Mouse (Mus musculus) gonadal fat pad, adult 2 months (tissue): Measurements from ENCODE around the gene Dynll1. TPM values are rescaled to one million over a fixed set of nuclear protein-coding genes. Genes with fewer than 3 reads are reported as not detected.
"Not testable (repeated sequence)": the region's sequence is repeated elsewhere in the genome, so short reads cannot be mapped to it uniquely, and the experiment has no call there.

Experiments
- DNase-seq: peaks from one replicate; pipeline ENCODE4 v3.0.0-alpha.2; 2012; ENCODE audit warnings: low read depth
- polyA plus RNA-seq: library from polyadenylated mRNA; depleted of rRNA; stranded (reverse); fragments of >200 nt; gene quantifications from 2 replicates; pipeline ENCODE4 v1.2.3, GENCODE M21; 2012

The Dynll1 gene
- polyA plus RNA-seq, 1 experiment: 125 TPM

DNA sequence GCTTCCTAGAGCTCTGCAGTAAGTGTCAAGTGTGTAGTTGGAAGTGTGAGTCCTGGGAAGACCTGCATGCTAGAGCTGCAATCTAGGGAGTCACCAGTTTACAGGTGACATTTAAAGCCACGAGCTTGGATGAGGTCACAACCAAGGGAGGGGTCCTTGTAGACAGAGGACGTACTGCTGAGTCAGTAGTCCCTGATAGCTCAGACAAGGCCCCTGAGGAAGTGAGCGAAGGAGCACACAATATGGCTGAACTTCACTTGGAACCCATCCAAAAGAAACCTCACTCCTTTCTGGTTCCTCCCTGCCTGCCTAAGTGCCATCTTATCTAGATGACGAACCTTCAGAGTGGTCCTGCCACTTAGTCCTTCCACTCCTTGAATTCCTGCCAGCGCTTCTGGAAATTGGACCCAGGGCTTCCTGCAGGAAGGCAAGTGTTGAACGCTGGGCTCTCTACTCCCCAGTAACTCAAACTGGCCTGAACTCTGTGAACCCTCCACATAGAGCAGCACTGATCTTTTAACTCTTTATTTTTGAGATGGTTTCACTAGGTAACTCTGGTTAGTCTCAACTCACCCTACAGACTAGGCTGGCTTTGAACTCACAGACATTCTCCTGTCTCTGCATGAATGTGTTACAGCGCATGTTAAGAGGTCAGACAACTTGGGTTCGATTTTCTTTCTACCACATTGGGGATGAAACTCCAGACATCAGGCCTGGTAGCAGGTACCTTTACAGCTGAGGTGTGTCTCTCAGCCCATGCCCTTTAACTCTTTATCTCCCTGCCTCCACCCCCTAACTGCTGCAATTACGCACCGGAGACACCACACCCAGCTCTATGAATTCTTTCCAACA lies 12.2 kb upstream of the Dynll1 start:
- DNase-seq: no peak

DNA sequence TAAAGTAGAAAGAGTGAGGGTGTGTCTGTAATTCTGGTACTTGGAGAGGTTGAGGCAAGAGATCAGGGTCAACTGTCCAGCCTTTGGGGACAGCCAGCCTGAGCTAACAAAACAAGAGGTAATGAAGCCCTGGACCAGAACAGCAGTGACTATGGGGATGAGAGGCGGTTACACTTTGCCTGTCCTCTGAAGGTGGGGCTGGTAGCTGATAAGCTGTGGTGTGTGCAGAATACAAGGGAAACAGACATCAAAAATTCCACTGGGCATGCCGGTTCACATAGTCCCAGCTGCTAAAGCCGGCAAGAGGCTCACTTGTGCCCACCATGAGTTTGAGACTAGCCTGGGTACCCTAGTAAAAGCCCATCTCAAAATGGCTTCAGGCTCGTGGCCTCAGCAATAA lies 11.6 kb upstream of the Dynll1 start:
- DNase-seq: no peak

DNA sequence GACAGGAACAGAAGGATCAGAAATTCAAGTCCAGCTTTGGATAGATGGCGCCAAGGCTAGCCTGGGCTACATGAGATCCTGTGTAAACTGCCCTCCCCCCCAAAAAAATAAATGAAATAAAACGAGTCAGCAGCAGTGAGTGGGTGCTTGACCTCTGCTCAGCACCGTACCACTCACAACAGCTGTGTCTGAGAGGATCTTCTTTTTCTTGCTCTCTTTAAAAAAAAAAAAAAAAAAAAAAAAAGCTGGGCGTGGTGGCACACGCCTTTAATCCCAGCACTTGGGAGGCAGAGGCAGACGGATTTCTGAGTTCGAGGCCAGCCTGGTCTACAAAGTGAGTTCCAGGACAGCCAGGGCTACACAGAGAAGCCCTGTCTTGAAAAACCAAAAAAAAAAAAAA lies 1.4 kb upstream of the Dynll1 start:
- not testable (repeated sequence) for DNase-seq

DNA sequence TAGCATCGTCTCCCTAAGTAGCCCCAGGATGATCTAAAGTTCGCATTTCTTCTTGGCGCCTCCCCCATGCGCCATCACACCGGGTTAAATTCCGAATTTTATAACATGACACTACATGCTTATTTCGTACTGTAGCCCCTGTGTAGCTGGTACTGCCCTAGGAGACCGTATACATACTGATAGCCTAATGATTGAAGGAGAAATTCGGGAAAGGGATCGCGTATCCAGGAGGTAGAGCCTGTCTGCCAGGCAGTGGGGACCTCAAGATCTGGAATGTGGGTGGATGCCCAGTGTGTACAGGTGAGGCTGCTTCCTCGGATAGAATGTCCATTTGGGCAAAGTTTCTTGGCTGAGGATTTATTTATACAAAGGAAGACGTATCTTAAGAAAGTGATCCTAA lies 816 bp upstream of the Dynll1 start:
- DNase-seq: no peak

DNA sequence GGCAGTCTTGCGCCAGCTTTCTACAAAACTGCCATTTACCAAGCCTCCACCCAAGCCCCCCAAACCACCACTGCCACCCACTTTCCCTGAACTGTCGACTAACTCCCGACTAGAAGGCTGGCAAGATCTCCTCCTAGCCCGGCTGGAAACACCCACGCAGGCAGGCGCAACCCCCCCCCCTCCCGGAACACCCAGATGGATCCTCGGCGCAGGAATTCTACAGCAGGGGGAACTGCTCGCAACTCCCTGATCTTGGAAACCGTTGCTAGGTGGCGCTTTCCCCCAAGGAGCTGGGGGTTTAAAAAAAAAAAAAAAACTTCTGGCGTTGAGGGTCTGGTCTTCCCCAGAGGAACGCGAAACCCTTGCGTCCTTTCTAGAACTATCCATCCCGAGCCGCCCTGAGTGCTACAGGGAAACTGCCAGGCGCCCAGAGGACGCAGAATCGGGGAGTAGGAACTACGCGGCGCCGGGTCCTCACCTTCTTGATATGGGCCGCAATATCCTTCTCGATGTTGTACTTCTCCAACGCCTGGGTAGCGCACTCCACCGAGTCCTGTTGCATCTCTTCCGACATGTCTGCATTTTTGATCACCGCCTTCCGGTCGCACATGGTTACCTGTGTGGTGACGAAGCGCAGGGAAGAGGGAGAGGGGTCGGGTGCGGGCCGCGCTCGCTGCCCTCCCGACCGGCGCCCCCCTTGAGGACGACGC lies 609 bp downstream of the Dynll1 start:
- no peak for DNase-seq

DNA sequence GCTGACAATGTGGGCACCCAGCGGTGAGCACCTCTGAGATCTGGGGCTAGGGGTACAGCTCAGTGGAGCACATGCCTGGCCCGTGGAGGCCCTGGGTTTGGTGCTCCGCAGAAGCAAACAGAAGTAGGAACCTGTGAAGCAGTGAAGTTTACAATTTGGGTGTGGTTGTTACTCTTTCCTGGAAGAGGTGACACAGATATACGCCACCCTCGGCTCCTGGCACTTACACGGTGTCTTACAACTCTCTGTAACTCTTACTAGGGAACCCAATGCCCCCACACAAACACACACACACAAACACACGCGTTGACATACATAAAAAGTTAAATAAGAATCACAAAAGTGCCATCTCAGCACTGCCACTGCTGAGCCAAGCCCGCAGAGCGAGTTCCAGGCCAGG lies 4.5 kb downstream of the Dynll1 start:
- no peak for DNase-seq

DNA sequence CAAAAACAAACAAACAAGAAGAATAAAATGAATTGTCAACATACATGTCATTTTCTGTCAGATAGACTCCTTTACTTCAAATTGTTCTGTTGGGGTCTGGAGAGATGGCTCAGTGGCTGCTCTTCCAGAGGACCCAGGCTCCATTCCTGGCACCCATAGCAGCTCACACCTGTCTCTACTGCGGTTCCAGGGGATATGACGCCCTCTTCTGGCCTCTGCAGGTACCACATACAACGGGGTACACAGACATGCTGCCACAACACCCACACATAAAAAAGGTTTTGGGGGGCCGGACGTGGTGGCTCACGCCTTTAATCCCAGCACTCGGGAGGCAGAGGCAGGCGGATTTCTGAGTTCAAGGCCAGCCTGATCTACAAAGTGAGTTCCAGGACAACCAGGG lies 6.6 kb downstream of the Dynll1 start:
- DNase-seq: no peak

DNA sequence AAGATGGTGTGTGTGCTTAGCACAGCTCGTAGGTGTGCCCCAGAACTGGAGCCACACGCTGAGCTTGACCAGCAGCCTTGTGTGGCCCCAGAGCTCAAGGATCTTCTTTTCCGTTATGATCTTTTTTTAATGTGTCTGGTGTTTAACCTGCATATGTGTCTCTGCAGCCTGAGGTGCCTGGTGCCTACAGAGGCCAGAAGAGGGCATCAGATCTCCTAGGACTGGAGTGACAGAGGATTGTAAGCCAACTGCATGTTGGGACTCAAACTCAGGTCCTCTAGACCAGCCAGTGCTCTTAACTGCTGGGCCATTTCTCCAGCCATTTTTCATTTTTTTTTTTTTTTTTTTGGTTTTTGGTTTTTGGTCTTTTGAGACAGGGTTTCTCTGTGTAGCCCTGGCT lies 16.1 kb downstream of the Dynll1 start:
- no peak for DNase-seq

DNA sequence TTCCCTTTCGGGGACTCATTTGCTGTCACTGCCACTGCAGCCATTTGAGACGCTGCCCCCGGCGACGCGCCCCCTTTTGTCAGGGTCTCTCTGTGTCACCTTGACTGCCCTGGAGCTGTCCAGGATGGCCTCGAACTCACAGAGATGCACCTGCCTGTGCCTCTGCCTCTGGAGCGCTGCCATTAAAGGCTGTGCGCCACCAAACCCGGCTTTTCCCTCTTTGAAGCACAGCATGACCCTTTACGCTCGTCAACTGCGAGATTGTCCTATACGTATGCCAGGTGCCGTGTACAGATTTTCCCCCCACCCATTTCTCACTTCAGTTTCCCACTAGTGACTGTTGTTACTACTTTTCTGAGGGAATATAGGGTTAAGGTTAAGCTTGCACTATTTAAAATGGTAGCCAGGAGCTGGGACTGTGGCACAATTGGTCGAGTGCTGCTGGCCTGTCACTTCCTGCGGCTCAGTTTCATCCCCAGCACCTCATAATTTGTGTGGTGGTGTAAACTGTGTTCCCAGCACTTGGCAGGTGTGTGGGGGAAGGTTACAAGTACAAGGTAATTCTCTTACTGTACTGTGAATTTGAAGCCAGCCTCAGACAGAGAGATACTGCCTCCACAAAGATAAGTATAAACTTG lies 20.6 kb downstream of the Dynll1 start:
- DNase-seq: no peak

DNA sequence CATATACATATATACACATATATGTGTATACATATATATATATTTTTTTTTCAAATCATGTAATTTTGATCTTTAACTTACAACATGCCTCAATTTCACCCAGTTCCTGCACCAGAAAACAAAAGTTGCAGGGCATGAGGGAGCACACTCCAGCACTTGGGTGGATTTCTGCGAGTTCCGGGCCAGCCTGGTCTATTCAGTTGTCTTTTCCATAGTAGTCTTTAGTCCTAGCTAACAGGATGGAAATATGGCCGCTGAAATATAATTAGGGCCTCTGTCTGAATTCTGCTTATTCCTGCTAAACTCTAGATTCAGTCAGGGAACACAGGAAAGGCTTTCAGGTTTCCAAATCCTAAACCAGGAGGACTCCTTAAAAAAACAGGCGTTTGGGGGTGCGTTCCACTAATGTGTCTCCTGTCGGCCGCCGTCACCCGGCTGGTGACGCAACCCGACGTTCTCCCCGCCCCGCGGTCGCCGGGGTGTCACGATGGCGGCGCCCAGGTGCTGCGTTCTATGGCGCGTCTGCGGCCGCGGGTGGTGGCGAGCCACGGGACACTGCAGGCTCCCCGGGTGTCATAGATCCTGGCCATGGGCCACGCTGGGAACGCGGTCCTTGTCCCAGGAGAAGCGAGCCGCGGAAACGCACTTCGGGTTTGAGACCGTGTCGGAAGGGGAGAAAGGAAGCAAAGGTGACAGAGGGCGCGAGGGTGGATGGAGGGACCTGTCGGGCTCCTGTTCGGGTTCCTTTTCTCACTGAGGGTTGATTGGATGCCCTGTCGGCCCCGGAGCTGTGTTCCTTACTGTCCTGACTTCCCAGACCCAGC lies 21.4 kb downstream of the Dynll1 start, which contains the start of gene Coq5:
Coq5 (plus strand) TSS at position 441 of the 824 bp plus-strand sequence.
- DNase-seq: no peak

DNA sequence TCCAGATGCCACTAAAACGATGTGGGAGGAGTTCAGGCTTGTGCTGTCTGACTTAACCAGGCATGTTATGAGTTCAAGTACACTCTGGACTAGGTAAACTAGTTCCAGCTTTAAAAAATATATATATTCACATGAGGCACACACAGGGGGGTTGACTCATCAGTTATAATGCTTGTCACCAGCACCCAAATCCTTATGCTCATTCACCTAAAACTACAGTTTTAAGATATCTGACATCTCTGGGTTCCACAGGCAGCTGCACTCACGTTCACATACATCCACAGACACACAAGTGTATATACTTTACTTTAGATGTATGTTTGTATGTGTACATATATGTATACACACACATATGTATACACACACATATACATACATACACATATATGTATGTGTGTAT lies 22.0 kb downstream of the Dynll1 start:
- no peak for DNase-seq

DNA sequence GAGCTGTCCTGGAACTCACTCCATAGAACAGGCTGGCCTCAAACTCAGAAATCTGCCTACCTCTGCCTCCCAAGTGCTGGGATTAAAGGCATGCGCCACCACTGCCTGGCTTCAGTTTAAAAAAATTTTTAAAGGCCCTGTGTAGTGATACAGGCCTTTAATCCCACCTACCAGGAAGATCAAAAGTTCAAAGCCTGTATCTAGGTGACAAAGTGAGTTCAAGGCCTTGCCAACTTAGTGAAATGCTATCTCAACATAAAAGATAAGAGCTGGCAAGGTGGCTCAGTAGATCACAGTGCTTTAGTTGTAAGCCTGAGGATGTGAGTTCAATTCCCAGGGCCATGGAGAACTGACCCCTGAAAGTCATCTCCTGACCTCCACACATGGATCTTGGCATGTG lies 22.7 kb downstream of the Dynll1 start:
- DNase-seq: no peak

DNA sequence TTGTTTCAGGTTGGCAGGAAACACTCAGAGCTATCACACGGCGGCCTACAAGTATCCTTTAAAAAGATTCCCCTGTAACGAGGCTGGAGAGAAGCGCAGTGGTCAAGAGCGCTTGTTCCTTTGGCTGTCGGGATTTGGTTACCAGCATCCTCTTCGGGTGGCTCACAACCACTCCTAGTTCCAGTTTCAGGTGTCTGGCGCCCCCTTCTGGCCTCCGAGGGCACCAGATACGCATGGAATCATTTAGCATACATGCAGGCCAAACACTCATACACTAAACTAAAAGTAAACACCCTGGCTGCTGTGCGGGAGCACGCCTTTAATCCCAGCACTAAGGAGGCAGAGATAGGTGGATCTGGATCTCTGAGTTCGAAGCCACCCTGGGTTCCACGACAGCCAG lies 24.8 kb downstream of the Dynll1 start:
- DNase-seq: no peak

DNA sequence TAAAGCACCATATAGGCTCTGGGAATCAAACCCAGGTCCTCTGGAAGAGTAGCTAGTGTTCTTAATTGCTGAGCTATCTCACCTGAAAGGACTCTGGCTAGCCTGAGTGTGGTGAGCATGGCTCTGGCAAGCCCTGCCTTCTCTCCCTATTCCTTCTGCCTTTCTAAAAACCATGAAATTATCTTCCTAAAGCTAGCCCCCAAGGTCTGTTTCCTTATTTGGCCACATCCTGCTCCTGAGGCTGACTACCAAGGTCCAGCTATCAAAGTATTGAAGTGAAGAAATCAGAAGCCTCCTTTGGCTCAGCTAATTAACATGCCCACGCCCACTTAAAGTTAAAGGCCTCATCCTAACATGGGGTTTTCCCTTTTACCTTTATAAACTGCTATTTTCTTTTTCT lies 26.0 kb downstream of the Dynll1 start:
- no peak for DNase-seq

DNA sequence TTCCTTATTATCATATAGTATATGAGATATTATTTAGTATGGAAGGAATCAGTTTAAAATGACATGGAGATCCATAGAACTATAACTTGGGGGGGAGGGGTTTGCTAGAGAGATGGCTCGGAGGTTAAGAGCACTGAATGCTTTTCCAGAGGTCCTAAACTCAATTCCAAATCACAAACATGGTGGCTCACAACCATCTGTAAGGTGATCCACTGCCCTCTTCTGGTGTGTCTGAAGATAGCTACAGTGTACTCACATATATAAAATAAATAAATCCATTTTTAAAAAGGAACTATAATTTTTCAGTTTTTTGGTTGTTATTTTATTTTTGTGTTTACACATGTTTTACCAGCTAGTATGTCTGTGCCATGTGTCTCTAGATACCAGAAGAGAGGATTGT lies 26.4 kb downstream of the Dynll1 start:
- no peak for DNase-seq

DNA sequence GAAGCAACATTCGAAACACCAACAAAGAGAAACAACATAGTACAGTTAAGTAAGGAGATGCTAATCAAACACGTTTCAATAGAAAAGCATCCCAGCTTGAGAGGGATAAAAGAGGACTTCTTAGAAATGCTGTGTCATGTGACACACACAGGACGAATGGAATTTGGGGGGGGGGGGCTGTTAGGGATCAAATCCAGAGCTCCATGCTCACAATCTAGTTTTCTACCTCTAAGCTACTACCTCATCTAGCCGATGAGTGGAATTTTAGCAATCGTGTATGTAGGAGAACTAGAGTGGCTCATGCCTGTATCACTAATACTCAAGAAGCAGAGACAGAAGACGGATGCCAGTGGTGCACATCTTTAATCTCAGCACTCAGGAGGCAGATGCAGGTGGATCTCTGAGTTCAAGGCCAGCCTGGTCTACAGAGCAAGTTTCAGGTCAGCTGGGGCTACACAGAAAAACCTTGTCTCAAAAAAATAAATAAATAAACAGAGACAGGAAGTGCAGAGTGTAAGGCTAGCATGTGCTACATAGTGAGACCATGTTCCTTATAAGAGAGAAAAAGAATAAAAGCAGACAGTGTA lies 27.2 kb downstream of the Dynll1 start:
- DNase-seq: no peak

DNA sequence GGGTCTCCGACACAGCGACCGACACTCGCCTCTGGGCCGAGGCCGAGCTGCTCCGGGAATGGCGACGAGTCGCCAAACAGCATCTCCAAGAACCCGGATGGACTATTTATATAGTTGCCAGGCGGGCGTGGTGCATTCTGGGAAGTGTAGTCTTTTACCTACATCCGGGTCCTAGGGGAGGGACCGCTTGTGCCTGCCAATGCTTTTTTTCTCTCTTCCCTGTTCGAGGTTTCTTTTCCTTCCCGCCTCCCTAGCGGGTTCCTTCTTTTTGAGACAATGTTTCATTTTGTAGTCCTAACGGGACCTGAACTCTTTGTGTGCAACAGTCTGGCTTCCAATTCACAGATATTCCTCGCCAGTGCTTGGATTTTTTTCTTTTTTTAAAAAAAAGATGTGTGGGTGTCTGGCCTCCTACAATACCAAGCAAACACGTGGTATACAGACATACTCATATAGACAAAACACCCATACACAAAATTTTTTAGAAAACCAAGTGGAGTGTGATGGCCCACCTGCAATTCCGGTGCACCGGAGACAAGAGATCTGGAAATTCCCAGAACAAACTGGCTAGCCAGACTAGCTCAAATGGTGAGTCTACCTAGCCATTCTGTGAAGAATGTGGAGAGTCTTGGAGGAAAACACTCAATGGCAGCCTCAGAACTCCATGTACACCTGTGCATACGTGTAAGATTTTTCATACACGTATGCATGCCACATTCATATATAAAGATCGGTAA lies 27.8 kb downstream of the Dynll1 start, which contains the start of gene Rnf10:
Rnf10 (minus strand) TSS at position 87 of the 737 bp plus-strand sequence.
- peak; percentile 68 for DNase-seq

DNA sequence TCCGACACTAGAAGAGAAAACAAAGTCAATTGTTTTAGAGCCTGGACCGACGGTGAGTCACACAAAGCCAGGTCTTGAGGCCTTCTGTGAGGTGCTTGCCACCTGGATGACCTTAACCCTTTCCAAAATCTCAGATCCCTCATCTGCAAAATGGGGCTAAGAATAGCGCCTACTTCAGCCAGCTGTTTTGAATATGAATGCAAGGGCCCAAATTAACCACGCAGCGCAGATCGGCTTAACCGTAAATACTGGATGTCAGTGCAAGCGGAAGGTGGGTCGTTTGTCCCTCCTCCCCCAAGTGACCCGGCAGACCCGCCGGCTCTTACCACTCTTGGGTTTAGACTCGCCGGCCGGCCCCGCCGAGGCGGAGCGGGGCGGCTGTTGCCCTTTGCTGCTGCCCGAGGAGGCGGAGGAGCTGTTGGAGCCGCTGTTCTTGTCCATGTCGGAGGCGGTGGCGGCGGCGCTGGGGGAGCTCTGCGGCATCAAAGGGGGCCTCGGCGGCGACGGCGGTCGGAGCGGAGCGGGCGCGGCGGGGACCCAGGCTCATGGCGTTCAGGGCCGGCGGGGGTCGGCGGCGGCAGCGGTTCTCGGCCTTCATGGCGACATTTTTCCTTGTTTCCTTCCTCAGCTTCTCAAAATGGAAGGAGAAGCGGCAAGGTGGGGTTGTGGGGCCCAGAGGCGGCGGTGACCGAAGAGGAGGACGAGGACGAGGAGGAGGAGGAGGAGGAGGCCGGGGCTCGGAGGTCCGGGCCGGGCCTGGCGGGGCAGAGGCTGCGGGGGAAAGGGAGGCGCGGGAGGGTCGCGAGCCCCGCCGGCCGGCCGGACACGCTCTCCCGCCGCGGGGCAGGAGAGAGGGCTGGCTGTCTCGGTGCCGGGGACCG lies 28.6 kb downstream of the Dynll1 start:
- no peak for DNase-seq

DNA sequence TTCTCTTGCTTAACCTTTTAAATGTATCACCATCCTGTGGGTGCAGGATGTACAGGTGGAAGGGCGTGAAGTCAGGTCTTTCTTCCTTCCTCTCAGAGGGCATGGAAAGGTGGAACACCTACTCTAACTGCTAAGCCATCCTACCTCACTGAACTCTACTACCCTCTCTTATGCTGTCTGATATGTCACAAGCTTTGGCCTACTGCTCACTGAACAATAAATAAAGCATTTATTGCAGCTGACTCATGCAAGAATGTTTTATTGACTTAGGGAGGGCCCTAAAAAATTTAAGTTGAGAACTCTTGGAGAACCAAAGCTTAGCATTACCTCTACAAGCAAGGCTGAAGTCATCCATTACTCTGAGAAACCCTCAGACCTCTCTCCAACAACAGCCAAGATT lies 30.8 kb downstream of the Dynll1 start:
- no peak for DNase-seq

DNA sequence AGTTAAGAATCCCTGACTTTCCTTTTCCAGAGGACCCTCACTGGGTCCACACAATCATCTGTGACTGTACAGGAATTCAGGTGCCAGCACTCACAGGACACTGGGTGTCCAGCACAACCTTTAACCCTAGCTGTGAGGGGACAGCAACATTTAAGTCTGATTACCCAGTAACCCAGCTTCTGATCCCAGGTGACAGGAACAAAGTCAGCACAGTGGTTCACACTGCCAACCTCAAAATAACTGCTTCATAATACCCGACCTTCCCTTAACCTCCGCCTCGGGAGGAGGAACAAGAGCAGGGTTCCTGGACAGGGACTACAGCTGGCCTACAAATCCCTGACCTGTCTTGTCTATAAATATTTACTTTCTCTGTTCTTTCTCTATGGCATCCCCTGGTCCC lies 32.5 kb downstream of the Dynll1 start:
- no peak for DNase-seq
